Mouse (Mus musculus): ENCODE measurements around the gene Gm498. TPM values are rescaled to one million over a fixed set of nuclear protein-coding genes. Genes with fewer than 3 reads are reported as not detected.

The Gm498 gene
- not detected in 2 replicates for polyA plus RNA-seq (2015; fragmentation: Nextera tagmentation; extraction: Ambion mirVana)

DNA sequence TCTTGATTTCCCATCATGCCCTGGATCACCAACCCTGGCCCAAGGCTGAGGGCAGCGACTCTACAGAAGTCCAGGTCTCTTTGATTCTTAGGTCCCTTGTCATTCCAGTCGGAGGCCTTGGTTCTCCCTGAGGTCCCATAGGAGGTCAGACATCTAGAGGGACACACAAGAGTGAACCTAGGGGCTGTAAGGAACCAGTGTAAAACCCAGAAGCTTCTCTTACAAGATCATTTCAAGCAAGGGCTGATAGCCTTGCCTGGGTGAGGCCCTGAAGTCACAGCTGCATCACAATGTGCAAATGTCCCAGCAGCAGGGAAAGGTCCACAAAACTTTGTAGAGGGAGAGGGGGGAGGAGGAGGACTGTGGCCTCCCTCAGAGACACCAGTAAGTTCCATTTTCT lies at the start of gene Gm498:
Gm498 (plus strand) TSS at position 301 of the 400 bp plus-strand sequence.

DNA sequence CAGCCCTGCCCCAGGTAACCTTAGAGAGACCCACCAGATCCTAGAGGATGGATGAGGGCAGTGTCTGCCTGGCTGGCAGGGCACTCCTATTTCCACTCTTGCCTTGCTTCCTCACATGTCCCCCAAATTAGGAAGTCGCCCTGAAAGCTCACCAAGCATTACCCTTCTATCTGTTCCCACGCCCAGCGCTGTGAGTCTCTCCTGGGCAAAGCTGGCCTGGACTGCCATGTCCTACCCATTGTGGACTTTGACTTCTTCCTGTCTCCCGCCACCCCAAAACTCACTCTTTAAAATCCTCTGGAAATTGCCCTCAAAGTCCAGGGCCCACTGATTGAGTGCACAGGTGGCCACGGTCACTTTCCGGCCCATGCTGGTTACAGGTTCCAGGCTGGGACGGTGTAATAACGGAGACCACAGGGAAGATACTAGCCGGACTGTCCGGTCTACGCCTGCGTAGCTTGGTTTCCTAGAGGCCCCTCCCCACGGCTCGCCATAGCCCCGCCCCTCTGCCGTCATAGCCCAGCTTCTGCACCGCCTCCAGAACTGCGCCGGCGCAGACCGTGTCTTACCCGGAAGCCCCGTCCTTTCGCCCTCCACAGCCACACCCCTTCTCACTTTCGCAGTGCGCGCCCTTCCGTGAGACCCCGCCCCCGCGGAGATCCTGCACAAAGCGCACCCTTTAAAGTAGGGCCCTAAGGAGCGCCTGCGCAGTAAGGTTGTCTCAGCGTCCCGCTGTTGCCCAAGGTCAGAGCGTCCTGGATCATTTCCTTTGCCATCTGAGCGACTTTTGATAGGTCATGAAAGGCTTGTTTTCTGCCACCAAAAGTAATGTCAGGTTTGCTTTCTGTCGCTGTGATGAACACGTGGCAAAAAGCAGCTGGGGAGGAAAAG lies 44.0 kb upstream of the Gm498 start, which contains the start of the genes Nadsyn1 and Dhcr7:
Nadsyn1 (minus strand) TSS at position 475 of the 891 bp plus-strand sequence.
Dhcr7 (plus strand) TSS at position 771 of the 891 bp plus-strand sequence.

Small RNA genes within 50 kb of the gene (microRNA-seq; reads per million reads assigned to microRNA genes)
- 0 reads per million in 2 experiments for gene Mir6404

Other genes starting within 250 kb of the Gm498 start
- 0.32 and 0.37 TPM in 2 replicates for gene Tnfrsf26, start 238.1 kb upstream of the Gm498 start, polyA plus RNA-seq (2015; fragmentation: Nextera tagmentation; extraction: Ambion mirVana)
- gene Tnfrsf22, start 217.2 kb upstream of the Gm498 start, polyA plus RNA-seq (2015; fragmentation: Nextera tagmentation; extraction: Ambion mirVana) = 6.7 and 7.8 TPM in 2 replicates
- gene Tnfrsf23, start 181.0 kb upstream of the Gm498 start, polyA plus RNA-seq (2015; fragmentation: Nextera tagmentation; extraction: Ambion mirVana) = 6.8 and 6.9 TPM in 2 replicates
- gene Osbpl5, start 109.9 kb upstream of the Gm498 start, polyA plus RNA-seq (2015; fragmentation: Nextera tagmentation; extraction: Ambion mirVana) = 19.5 and 19.8 TPM in 2 replicates
- not detected in 2 replicates for gene Mrgprg, start 99.8 kb upstream of the Gm498 start, polyA plus RNA-seq (2015; fragmentation: Nextera tagmentation; extraction: Ambion mirVana)
- 0.60 and 0.78 TPM in 2 replicates for gene Mrgpre, start 82.3 kb upstream of the Gm498 start, polyA plus RNA-seq (2015; fragmentation: Nextera tagmentation; extraction: Ambion mirVana)
- gene Nadsyn1, start 44.0 kb upstream of the Gm498 start, polyA plus RNA-seq (2015; fragmentation: Nextera tagmentation; extraction: Ambion mirVana) = 3.8 and 5.4 TPM in 2 replicates
- 9.9 and 11.1 TPM in 2 replicates for gene Dhcr7, start 43.7 kb upstream of the Gm498 start, polyA plus RNA-seq (2015; fragmentation: Nextera tagmentation; extraction: Ambion mirVana)
- gene Shank2, start 135.1 kb downstream of the Gm498 start, polyA plus RNA-seq (2015; fragmentation: Nextera tagmentation; extraction: Ambion mirVana) = 0.02 and 0.12 TPM in 2 replicates